Mouse (Mus musculus) thymus, adult 2 months (tissue): ENCODE measurements around the gene Fnbp1l. TPM values are rescaled to one million over a fixed set of nuclear protein-coding genes. Genes with fewer than 3 reads are reported as not detected.

Experiments used
- DNase-seq: peaks from one replicate; pipeline ENCODE4 v3.0.0; 2021
- H3K27ac ChIP-seq: fragments of 200-500 bp; 2 replicates; pipeline ENCODE4 v1.5.1; 2012; ENCODE audit warnings: low read length, control low read depth; ENCODE audit not compliant: control insufficient read depth, insufficient read depth
- H3K27me3 ChIP-seq: fragments of 200-500 bp; 2 replicates; pipeline ENCODE4 v1.6.1; 2012; ENCODE audit warnings: mild to moderate bottlenecking, low read length, moderate library complexity, mixed read lengths; ENCODE audit not compliant: control insufficient read depth, insufficient read depth
- H3K36me3 ChIP-seq: fragments of 200-500 bp; 2 replicates; pipeline ENCODE4 v1.6.1; 2012; ENCODE audit warnings: mild to moderate bottlenecking, low read length, moderate library complexity; ENCODE audit not compliant: control insufficient read depth, insufficient read depth
- H3K4me1 ChIP-seq: fragments of 200-500 bp; replicated peaks from 2 replicates; pipeline ENCODE4 v1.6.1; 2012; ENCODE audit warnings: low read length; ENCODE audit not compliant: control insufficient read depth, insufficient read depth
- H3K4me3 ChIP-seq: fragments of 200-500 bp; 2 replicates; pipeline ENCODE4 v1.5.1; 2012; ENCODE audit warnings: mild to moderate bottlenecking, low read length, control low read depth, moderate library complexity; ENCODE audit not compliant: control insufficient read depth, insufficient read depth
- CTCF ChIP-seq: fragments of 200-500 bp; IDR thresholded peaks from 2 replicates; pipeline ENCODE4 v1.5.1; 2012; ENCODE audit warnings: mild to moderate bottlenecking, control low read depth, low read length, moderate library complexity, borderline replicate concordance; ENCODE audit not compliant: control insufficient read depth, poor library complexity, insufficient read depth; ENCODE audit errors: extremely low read depth
- POLR2A ChIP-seq: fragments of 200-500 bp; IDR thresholded peaks from 2 replicates; pipeline ENCODE4 v1.6.1; 2012; ENCODE audit warnings: mild to moderate bottlenecking, low read length, control low read depth, moderate library complexity; ENCODE audit not compliant: control insufficient read depth, poor library complexity, insufficient read depth; ENCODE audit errors: extremely low read depth
- WGBS: fragments of 180-500 bp; shearing (Covaris S2); methylation state at CpG from one replicate; pipeline ENCODE4 v1.1.7; 2018; 5-methylcytosine and 5-hydroxymethylcytosine counted together
- polyA plus RNA-seq: library from polyadenylated mRNA; depleted of rRNA; stranded (reverse); fragments of >200 nt; gene quantifications from 2 replicates; pipeline ENCODE4 v1.2.3, GENCODE M21; 2012

The Fnbp1l gene
- polyA plus RNA-seq, 1 experiment = 6.4 TPM

GRCm38 (mm10) chr3:122500929-122501328 lies 118.6 kb downstream of the Fnbp1l start:
- H3K4me1 ChIP-seq = no peaks in the 10 kb centered on the region
- no peak overlapping the region for H3K27ac ChIP-seq
- no peak for DNase-seq
- no peaks in the 10 kb centered on the region for H3K27me3 ChIP-seq
- no peaks in the 10 kb centered on the region for H3K36me3 ChIP-seq
- TF ChIP-seq POLR2A (no peak), CTCF (no peak)
- WGBS = 95% methylated on average over 9 of the region's 9 CpGs
- no peak overlapping the region for H3K4me3 ChIP-seq

DNA sequence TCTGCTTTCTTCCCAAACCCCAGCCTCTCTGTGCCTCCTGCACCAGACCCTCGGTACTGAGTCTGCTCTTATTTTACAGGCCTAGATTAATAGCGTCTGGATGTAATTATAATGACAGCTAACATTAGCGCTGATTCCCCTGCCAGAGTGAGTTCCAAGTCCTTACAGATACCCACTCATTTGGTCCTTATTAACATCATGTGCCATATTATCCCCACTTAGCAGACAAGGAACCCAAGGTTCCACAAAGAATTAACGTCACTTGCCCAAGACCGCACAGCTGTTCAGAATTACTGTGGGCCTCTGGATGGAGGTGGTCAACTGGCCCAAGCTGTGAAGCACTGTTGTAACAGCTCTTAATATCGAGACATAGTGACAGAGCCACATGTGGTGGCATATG lies 119.9 kb downstream of the Fnbp1l start:
- no peaks in the 10 kb centered on the region for H3K36me3 ChIP-seq
- no peak overlapping the region for H3K4me3 ChIP-seq
- TF ChIP-seq CTCF (no peak), POLR2A (no peak)
- WGBS = 97% methylated on average over 6 of the region's 6 CpGs
- no peak overlapping the region for H3K27ac ChIP-seq
- no peaks in the 10 kb centered on the region for H3K27me3 ChIP-seq
- no peaks in the 10 kb centered on the region for H3K4me1 ChIP-seq
- DNase-seq = no peak

GRCm38 (mm10) chr3:122498528-122498927 lies 121.0 kb downstream of the Fnbp1l start:
- DNase-seq = no peak

GRCm38 (mm10) chr3:122497871-122498270 lies 121.6 kb downstream of the Fnbp1l start:
- 84% methylated on average over 6 of the region's 6 CpGs for WGBS
- Histone ChIP-seq H3K27me3 (no peaks in the 10 kb centered on the region), H3K27ac (no peak overlapping the region), H3K4me1 (no peaks in the 10 kb centered on the region), H3K36me3 (no peaks in the 10 kb centered on the region), H3K4me3 (no peak overlapping the region)
- no peak for DNase-seq
- TF ChIP-seq POLR2A = no peak
- no peak for TF ChIP-seq CTCF

More at GRCm38 (mm10) chr3:122498528-122498927, 121.0 kb downstream of the Fnbp1l start:
- no peak overlapping the region for H3K27ac ChIP-seq
- 95% methylated on average over 7 of the region's 7 CpGs for WGBS
- no peaks in the 10 kb centered on the region for H3K4me1 ChIP-seq
- no peak for TF ChIP-seq POLR2A
- no peak for TF ChIP-seq CTCF
- H3K36me3 ChIP-seq = no peaks in the 10 kb centered on the region
- no peak overlapping the region for H3K4me3 ChIP-seq
- H3K27me3 ChIP-seq = no peaks in the 10 kb centered on the region

DNA sequence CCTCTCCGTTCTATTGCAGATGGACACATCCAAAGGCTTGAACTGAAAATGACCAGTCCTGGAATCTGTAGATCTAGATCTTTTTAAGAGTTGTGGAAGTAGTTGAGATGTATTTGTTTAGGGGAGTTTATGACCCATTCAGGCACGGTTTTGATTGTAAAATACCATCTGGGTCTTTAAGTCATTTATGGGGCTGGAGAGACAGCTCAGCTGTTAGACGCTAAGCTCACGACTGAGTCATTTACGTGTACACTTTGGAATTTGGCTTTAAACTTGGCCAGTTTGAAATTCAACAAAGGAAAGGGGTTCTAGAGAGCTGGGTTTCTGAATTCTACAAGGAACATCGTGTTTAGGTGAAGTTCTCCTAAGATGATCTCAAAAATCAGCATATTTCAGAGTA lies 124.8 kb downstream of the Fnbp1l start:
- H3K4me1 ChIP-seq = no peaks in the 10 kb centered on the region
- 96% methylated on average over 6 of the region's 6 CpGs for WGBS
- TF ChIP-seq POLR2A (no peak), CTCF (no peak)
- H3K4me3 ChIP-seq = no peak overlapping the region
- H3K36me3 ChIP-seq = no peaks in the 10 kb centered on the region
- no peaks in the 10 kb centered on the region for H3K27me3 ChIP-seq
- DNase-seq = no peak
- no peak overlapping the region for H3K27ac ChIP-seq

- Histone ChIP-seq H3K4me1 (no peaks in the 10 kb centered on the region), H3K36me3 (no peaks in the 10 kb centered on the region), H3K4me3 (no peak overlapping the region), H3K27me3 (no peaks in the 10 kb centered on the region), H3K27ac (no peak overlapping the region)
- WGBS = 79% methylated on average over 21 of the region's 21 CpGs
- no peak for DNase-seq
- TF ChIP-seq CTCF = no peak
- TF ChIP-seq POLR2A = no peak
Observed at GRCm38 (mm10) chr3:122492872-122493615, 126.5 kb downstream of the Fnbp1l start.
